Mouse (Mus musculus) stomach, embryonic 16.5 days (tissue): ENCODE results near the gene Cyp2d11. TPM values are rescaled to one million over a fixed set of nuclear protein-coding genes. Genes with fewer than 3 reads are reported as not detected.

ENCODE experiments used
- ATAC-seq: fragments of 200-750 bp; cut with Nextera tagmentation; 2 replicates; pipeline ENCODE4 v1.8.0; 2017; ENCODE audit warnings: moderate number of reproducible peaks, moderate TSS enrichment; ENCODE audit not compliant: insufficient read depth, low FRiP score
- H3K27ac ChIP-seq: fragments of 300-500 bp; sonication (generic); 2 replicates; pipeline ENCODE4 v1.5.1; 2014; ENCODE audit warnings: low read length
- H3K27me3 ChIP-seq: fragments of 300-500 bp; sonication (generic); 2 replicates; pipeline ENCODE4 v1.6.1; 2014; ENCODE audit warnings: low read length, control low read depth, mixed read lengths; ENCODE audit not compliant: control insufficient read depth, insufficient read depth
- H3K36me3 ChIP-seq: fragments of 300-500 bp; sonication (generic); 2 replicates; pipeline ENCODE4 v1.6.1; 2014; ENCODE audit warnings: low read length; ENCODE audit not compliant: control insufficient read depth, insufficient read depth
- H3K4me1 ChIP-seq: fragments of 300-500 bp; sonication (generic); 2 replicates; pipeline ENCODE4 v1.6.1; 2014; ENCODE audit warnings: low read length, control low read depth, mixed read lengths; ENCODE audit not compliant: control insufficient read depth, insufficient read depth
- H3K4me2 ChIP-seq: fragments of 300-500 bp; sonication (generic); 2 replicates; pipeline ENCODE4 v1.6.1; 2014; ENCODE audit warnings: low read depth, low read length, mixed read lengths
- H3K4me3 ChIP-seq: fragments of 300-500 bp; sonication (generic); replicated peaks from 2 replicates; pipeline ENCODE4 v1.5.1; 2014; ENCODE audit warnings: mild to moderate bottlenecking, low read length
- H3K9ac ChIP-seq: fragments of 300-500 bp; sonication (generic); 2 replicates; pipeline ENCODE4 v1.6.1; 2014; ENCODE audit warnings: low read length
- H3K9me3 ChIP-seq: fragments of 300-500 bp; sonication (generic); replicated peaks from 2 replicates; pipeline ENCODE4 v1.6.1; 2016; ENCODE audit warnings: low read length, control low read depth; ENCODE audit not compliant: control insufficient read depth
- WGBS: fragments of 180-500 bp; shearing (Covaris S2); extraction: QIAGEN DNeasy Blood & Tissue Kit; methylation state at CpG from one replicate; pipeline ENCODE4 v1.1.7; 2014; 5-methylcytosine and 5-hydroxymethylcytosine counted together
- polyA plus RNA-seq: library from polyadenylated mRNA; unstranded; fragments of >200 nt; fragmentation: Nextera tagmentation; extraction: Ambion mirVana; gene quantifications from 2 replicates; pipeline ENCODE4 v1.2.1, GENCODE M21; 2015

Cyp2d11 gene
- polyA plus RNA-seq, 1 experiment from 2014 or later: not detected

DNA sequence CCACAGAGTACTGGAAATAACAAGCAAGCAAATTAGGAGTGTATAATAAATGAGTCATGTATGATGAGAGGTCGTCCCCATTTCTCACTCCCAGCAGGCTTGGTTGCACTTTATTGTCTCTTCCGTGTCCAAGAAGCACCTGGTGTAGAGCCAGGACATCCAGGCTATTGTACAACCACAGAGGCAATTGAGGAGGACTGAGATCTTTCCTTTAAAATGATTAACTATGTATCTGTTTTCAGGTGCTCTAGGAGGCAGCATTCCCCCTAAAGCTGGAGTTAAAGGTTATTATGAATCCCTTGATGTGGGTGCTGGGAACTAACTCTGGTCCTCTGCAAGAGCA lies 44.9 kb downstream of the Cyp2d11 start:
- peaks cover 27% of the 10 kb centered on the region for H3K36me3 ChIP-seq
- H3K4me2 ChIP-seq: no peak overlapping the region
- ATAC-seq: no peak
- H3K9ac ChIP-seq: no peak overlapping the region
- no peak overlapping the region for H3K27ac ChIP-seq
- no peaks in the 10 kb centered on the region for H3K9me3 ChIP-seq
- peaks cover 30% of the 10 kb centered on the region for H3K4me1 ChIP-seq
- H3K27me3 ChIP-seq: no peaks in the 10 kb centered on the region
- 80% methylated on average over 2 of the region's 2 CpGs for WGBS
- no peak overlapping the region for H3K4me3 ChIP-seq

DNA sequence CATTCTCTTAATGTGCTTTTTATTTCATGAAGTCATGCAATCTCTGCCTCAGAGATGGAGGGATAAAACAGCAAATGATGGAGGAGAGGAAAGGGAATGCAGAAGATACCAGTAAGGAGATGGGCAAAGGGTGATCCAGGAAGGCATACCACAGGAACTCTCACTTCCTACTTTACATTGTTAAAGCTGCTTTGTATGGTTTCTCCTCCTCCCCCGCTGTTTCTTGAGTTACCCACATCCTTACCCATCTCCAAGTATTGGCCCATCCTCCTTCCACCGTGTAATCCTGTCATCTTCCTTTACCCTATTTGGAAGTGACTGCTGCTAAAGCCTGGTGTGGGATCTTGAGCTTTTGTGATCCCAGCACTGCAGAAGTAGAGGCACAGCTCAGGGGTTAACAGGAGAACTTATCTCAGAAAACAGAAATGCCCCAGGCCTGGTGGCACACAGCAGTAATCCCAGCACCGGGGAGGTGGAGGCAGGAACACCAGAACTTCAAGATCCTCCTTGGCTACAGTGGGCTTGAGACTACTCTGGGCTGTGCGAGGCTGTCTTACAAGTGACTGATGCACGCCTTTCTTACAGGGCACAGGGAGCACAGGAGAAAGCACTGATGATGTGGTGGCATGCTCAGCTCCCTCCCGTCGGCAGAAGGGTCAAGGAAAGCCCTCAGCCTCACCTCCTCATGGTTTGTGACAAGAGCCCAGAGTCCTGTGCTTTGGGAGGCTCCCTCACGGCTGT lies 45.4 kb downstream of the Cyp2d11 start:
- Histone ChIP-seq H3K9me3 (no peaks in the 10 kb centered on the region), H3K27me3 (no peaks in the 10 kb centered on the region), H3K4me1 (peaks cover 34% of the 10 kb centered on the region), H3K27ac (no peak overlapping the region), H3K9ac (no peak overlapping the region), H3K4me2 (no peak overlapping the region), H3K36me3 (peaks cover 27% of the 10 kb centered on the region), H3K4me3 (no peak overlapping the region)
- WGBS: 75% methylated on average over 8 of the region's 8 CpGs
- no peak for ATAC-seq

DNA sequence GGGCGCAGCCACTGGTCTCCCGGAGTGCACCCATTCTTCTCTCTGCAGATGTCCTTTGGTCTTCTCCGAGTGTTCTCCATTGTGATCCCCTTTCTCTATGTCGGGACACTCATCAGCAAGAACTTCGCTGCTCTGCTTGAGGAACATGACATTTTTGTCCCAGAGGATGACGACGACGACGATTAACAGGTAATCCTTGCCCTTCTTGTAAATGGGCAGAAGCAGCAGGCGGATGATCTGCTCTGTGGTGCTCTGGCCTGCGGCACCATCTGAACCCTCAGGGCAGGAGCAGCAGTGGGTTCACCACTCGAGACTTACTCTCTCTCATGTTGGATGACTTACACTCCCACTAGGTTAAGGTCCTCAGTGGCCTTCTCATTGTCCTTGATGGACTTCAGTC lies 46.0 kb downstream of the Cyp2d11 start:
- no peaks in the 10 kb centered on the region for H3K9me3 ChIP-seq
- H3K27ac ChIP-seq: no peak overlapping the region
- no peak overlapping the region for H3K4me2 ChIP-seq
- H3K36me3 ChIP-seq: peaks cover 27% of the 10 kb centered on the region
- H3K4me3 ChIP-seq: no peak overlapping the region
- 91% methylated on average over 12 of the region's 12 CpGs for WGBS
- H3K4me1 ChIP-seq: peaks cover 29% of the 10 kb centered on the region
- no peaks in the 10 kb centered on the region for H3K27me3 ChIP-seq
- ATAC-seq: no peak
- no peak overlapping the region for H3K9ac ChIP-seq

DNA sequence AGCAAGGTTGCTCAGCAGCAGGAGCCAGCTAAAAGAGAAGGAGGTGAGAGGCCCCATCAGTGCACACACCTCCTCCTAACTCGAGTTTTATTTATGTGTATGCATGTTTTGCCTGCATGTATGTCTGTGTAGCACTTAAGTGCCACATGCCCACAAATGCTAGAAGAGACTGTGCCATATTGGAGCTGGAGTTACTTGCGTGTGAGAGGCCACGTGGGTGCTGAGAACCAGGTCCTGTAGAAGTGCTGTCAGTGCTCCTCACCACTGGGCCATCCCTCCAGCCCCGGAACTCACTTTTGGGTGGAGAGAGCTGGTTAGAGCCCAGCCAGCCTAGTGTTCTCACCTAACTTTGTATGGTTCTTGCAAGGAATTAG lies 46.5 kb downstream of the Cyp2d11 start:
- Histone ChIP-seq H3K9ac (peak overlapping the region; percentile 73), H3K27me3 (no peaks in the 10 kb centered on the region), H3K27ac (peak overlapping the region; percentile 78), H3K4me1 (peaks cover 28% of the 10 kb centered on the region), H3K4me3 (peak overlapping the region; percentile 79), H3K9me3 (no peaks in the 10 kb centered on the region), H3K4me2 (peak overlapping the region; percentile 89), H3K36me3 (peaks cover 27% of the 10 kb centered on the region)
- no peak for ATAC-seq
- 73% methylated on average over 4 of the region's 4 CpGs for WGBS

DNA sequence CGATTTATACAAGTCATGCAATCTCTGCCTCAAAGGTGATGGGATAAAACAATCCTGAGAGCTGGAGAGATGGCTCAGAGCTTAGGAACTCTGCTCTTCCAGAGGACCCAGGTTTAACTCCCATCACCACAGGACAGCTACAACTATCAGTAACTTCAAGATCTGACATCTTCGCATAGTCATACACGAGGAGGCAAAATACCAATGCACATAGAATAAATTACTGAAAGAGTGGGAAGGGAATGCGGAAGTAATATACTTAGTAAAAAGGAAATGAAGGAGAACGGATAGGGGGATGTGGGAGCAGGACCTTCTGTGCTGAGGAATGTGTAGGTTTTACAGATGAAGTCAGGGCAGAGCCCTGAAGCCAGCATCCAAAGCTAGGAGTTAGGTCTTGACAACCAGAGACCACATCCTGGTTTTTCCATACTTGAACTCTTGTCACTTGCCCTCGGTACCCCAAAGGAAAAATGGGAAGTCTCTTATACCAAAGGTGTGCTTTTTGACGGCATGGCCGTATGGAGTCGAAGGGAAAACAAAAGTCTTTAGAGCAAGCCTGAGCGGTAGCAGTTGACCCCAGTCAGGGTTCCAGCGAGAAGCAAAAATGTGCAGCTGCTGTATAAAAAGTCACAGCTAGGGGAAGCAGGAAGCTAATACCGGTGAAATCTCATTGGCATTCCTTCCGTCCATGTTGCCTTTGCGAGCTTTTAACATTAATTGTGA lies 47.1 kb downstream of the Cyp2d11 start:
- Histone ChIP-seq H3K4me1 (peaks cover 29% of the 10 kb centered on the region), H3K4me2 (peak overlapping the region; percentile 89), H3K36me3 (peaks cover 27% of the 10 kb centered on the region), H3K9ac (peak overlapping the region; percentile 73), H3K4me3 (peak overlapping the region; percentile 79), H3K27ac (peak overlapping the region; percentile 78), H3K27me3 (no peaks in the 10 kb centered on the region), H3K9me3 (no peaks in the 10 kb centered on the region)
- WGBS: 38% methylated on average over 14 of the region's 14 CpGs
- ATAC-seq: no peak

DNA sequence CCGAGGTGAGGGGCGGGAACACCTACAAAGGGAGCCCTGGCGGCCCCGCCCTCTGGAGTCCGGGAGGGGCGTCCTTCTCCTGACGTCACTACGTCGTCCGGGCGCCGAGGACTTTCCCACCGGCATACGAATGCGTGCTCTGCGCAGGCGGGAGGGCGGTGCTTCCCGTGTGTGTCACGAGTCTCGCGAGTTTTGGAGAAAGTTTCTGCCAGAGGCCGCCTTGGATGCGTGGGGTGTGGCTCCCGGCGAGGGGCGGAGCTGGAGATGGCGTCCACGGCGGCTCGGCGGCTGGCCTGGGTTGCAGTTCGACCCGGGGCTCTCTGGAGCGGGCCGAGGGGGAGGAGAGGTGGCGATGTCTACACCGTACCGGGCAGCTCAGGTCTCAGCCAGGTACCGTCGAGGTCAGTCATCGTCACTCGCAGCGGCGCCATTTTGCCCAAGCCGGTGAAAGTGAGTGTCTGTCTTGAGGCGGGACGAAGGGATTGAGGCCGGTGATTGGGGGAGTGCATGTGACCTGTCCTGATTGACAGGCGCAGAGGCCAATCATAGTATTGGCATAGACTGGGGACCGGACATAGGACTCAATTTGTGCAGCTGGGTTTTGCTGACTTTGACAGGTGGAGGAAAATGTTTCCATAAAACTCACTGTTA lies 47.9 kb downstream of the Cyp2d11 start:
- H3K27me3 ChIP-seq: no peaks in the 10 kb centered on the region
- H3K4me3 ChIP-seq: peak overlapping the region; percentile 79
- H3K4me2 ChIP-seq: peak overlapping the region; percentile 89
- H3K27ac ChIP-seq: peak overlapping the region; percentile 93
- under 1% methylated on average over 51 of the region's 51 CpGs for WGBS
- peaks cover 37% of the 10 kb centered on the region for H3K4me1 ChIP-seq
- H3K36me3 ChIP-seq: peaks cover 27% of the 10 kb centered on the region
- peak; percentile 97 for ATAC-seq
- no peaks in the 10 kb centered on the region for H3K9me3 ChIP-seq
- peak overlapping the region; percentile 86 for H3K9ac ChIP-seq

DNA sequence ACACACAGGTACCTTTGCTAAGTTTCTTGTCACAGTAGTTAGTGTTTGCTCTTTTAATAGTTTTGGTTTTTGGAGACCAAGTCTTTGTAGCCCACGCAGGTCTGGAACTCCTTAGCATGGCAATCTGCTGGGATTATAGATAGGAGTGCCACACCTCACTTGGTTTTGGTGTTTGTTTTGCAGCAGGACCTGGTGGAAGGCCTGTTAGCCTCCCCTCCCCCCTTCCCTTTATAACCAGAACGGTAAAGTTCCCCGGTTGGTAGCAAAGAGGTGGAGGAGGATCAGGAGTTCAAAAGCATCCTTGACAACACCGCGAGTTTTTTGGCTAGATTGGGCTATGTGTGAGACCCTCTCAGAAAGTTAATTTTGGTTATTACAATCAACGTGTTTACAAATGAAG lies 48.9 kb downstream of the Cyp2d11 start:
- no peak overlapping the region for H3K4me3 ChIP-seq
- no peaks in the 10 kb centered on the region for H3K9me3 ChIP-seq
- H3K36me3 ChIP-seq: peaks cover 22% of the 10 kb centered on the region
- WGBS: 79% methylated on average over 6 of the region's 6 CpGs
- no peak for ATAC-seq
- no peak overlapping the region for H3K9ac ChIP-seq
- H3K27me3 ChIP-seq: no peaks in the 10 kb centered on the region
- peaks cover 47% of the 10 kb centered on the region for H3K4me1 ChIP-seq
- peak overlapping the region; percentile 50 for H3K27ac ChIP-seq
- H3K4me2 ChIP-seq: no peak overlapping the region

DNA sequence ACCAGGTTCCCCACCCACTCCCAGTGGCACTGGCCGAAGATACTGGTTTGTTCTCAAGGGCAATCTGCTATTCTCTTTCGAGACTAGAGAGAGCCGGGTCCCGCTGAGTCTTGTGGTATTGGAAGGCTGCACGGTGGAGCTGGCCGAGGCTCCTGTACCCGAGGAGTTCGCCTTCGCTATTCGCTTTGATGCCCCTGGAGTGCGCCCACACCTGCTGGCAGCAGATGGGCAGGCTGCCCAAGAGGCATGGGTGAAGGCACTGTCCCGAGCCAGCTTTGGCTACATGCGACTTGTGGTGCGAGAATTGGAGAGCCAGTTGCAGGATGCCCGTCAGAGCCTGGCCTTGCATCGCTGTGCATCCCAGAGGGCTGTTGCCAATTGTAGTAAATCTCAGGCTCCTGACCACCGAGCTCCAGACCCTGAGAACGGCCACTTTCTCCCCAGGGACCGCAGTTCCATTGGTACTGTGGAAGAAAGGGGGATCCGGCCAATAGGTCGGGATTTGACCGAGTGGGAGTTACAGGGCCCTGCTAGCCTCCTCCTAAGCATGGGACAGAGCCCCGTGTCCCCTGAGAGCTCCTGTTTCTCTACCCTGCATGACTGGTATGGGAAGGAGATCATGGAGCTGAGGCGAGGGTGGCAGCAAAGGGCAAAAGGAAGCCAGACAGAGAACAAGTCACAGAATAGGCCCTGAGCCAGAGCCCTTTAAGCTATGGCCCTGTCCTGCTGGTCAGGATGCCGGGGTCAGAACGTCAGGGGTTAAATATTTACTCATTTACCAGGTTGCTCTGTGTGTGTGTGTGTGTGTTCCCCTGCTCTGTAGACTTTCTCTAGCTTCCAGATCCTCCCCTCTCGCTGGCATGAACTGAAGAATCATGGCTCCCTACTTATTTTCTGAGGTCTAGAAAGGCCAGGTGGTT lies 50.2 kb downstream of the Cyp2d11 start:
- no peak overlapping the region for H3K27ac ChIP-seq

More for the DNA sequence above, 50.2 kb downstream of the Cyp2d11 start:
- Histone ChIP-seq H3K4me2 (no peak overlapping the region), H3K36me3 (peaks cover 8% of the 10 kb centered on the region), H3K4me3 (no peak overlapping the region), H3K4me1 (peaks cover 49% of the 10 kb centered on the region), H3K27me3 (no peaks in the 10 kb centered on the region), H3K9me3 (no peaks in the 10 kb centered on the region), H3K9ac (0 out of 2 replicates have a peak overlapping the region, but pooled peaks have one; percentile 12)
- WGBS: 86% methylated on average over 27 of the region's 27 CpGs
- no peak for ATAC-seq
